Mouse (Mus musculus): ENCODE data around the gene Smlr1.

- TF ChIP-seq ZC3H11A (IDR thresholded peaks at IDR 0.05; ENCODE audit: borderline replicate concordance, low read depth, low read length) (no peak), ZNF384 (IDR thresholded peaks at IDR 0.05; ENCODE audit: low read depth, low read length) (no peak)
Observed at GRCm38 (mm10) chr10:25552936-25553335, 16.9 kb upstream of the Smlr1 start.

All from ES-E14 (cell line).